Mouse (Mus musculus) cortical plate, adult 2 months (tissue): Measurements from ENCODE around the gene Atg9b.

Source experiments
- CTCF ChIP-seq: fragments of 200-500 bp; IDR thresholded peaks from 2 replicates; pipeline ENCODE4 v1.5.1; 2011; ENCODE audit warnings: mild to moderate bottlenecking, control low read depth, low read length; ENCODE audit not compliant: insufficient read depth; ENCODE audit errors: extremely low read depth
- POLR2A ChIP-seq: fragments of 200-500 bp; IDR thresholded peaks from 2 replicates; pipeline ENCODE4 v1.6.1; 2011; ENCODE audit warnings: mild to moderate bottlenecking, low read length, control low read depth; ENCODE audit not compliant: insufficient read depth; ENCODE audit errors: extremely low read depth

- no peak for TF ChIP-seq POLR2A
- no peak for TF ChIP-seq CTCF
Measured at GRCm38 (mm10) chr5:24420381-24420780, 28.4 kb upstream of the Atg9b start.
